Comparison of ENCODE assay signal across 8 mouse cellular contexts in genomic region chr10:70095031-70095470, GRCm38 (mm10). TPM values are rescaled to one million over a fixed set of nuclear protein-coding genes. Genes with fewer than 3 reads are reported as not detected.
A peak's percentile ranks its signal among the peaks of the same experiment; 100 is the strongest.
DNase-seq lines count a peak whose midpoint lies in the region; ATAC-seq and TF ChIP-seq lines count a peak whose summit lies in the region.

No protein-coding gene starts in this region.

- H3K27ac ChIP-seq in forebrain, embryonic 13.5 days, result no peak overlapping the region

- peak overlapping the region; percentile 86 for H3K4me2 ChIP-seq in forebrain, embryonic 13.5 days

- DNase-seq in G1E (ENCODE audit: low spot score), result peak; percentile 41
- DNase-seq in adrenal gland, postnatal 14 days, result peak; percentile 62
- peak; percentile 44 for DNase-seq in heart, postnatal 25 days (ENCODE audit: low spot score)
- peak; percentile 52 for DNase-seq in large intestine, adult 2 months (ENCODE audit: low read depth, low spot score)
- peak; percentile 66 to 71 for DNase-seq in spleen, postnatal 10 days (ENCODE audit: low spot score in 2 of 2)
- no peak for DNase-seq in cerebellum, adult 11 months

- intact Hi-C loops in heart, postnatal 25 days (cut with DNase I), result loop anchor here (5.0 kb wide), 3 partner anchors 42 to 77 kb away; no protein-coding TSS in a partner anchor

- H3K9ac ChIP-seq in forebrain, embryonic 13.5 days, result peak overlapping the region; percentile 49

- no peaks in the 10 kb centered on the region for H3K27me3 ChIP-seq in G1E (ENCODE audit: insufficient read depth, low read length)
- H3K27me3 ChIP-seq in forebrain, embryonic 13.5 days, result no peaks in the 10 kb centered on the region

- TF ChIP-seq CTCF in G1E (IDR thresholded peaks at IDR 0.05; ENCODE audit: low read depth, low read length), result no peak

- H3K4me1 ChIP-seq in G1E (ENCODE audit: insufficient read depth, low read depth, low read length), result peaks cover 42% of the 10 kb centered on the region
- peaks cover 38% of the 10 kb centered on the region for H3K4me1 ChIP-seq in forebrain, embryonic 13.5 days

- ATAC-seq in G1E (ENCODE audit: extremely low read depth, insufficient number of reproducible peaks, low FRiP score, poor library complexity, severe bottlenecking), result peak; percentile 54
- ATAC-seq in forebrain, embryonic 13.5 days, result no peak
- peak; percentile 43 for ATAC-seq in megakaryocyte-erythroid progenitor cell, adult 5-6 weeks (replicated peaks; ENCODE audit: low FRiP score, low TSS enrichment, poor library complexity, severe bottlenecking)

- peaks cover 16% of the 10 kb centered on the region for H3K36me3 ChIP-seq in G1E (replicated peaks)
- H3K36me3 ChIP-seq in forebrain, embryonic 13.5 days (ENCODE audit: poor library complexity, severe bottlenecking), result no peaks in the 10 kb centered on the region

- WGBS in forebrain, embryonic 13.5 days, result under 1% methylated on average over 14 of the region's 14 CpGs
- WGBS in large intestine, adult 2 months, result 1% methylated on average over 14 of the region's 14 CpGs

- H3K4me3 ChIP-seq in G1E (ENCODE audit: low read depth, low read length), result peak overlapping the region; percentile 68
- peak overlapping the region; percentile 50 for H3K4me3 ChIP-seq in forebrain, embryonic 13.5 days

- no peaks in the 10 kb centered on the region for H3K9me3 ChIP-seq in G1E (replicated peaks)
- no peaks in the 10 kb centered on the region for H3K9me3 ChIP-seq in forebrain, embryonic 13.5 days (replicated peaks)

RNA-seq across cellular contexts. Expression of gene Ccdc6, which starts 1.9 kb away (rescaled TPM):
- total RNA-seq in G1E (2014; fragmentation: Nextera tagmentation) (93.8 and 95.0 TPM in 2 replicates), G1E (2017) (18.9 and 22.2 TPM in 2 replicates)
- polyA plus RNA-seq in G1E (2012), result 21.1 and 23.4 TPM in 2 replicates
- 54.7 and 61.2 TPM in 2 replicates for total RNA-seq in adrenal gland, postnatal 14 days (2021)
- 15.9 and 17.1 TPM in 2 replicates for polyA plus RNA-seq in forebrain, embryonic 13.5 days (2015; fragmentation: Nextera tagmentation; extraction: Ambion mirVana)
- total RNA-seq in heart, postnatal 25 days (2021), result 10 to 100 TPM; 26.6 to 26.8 TPM
- polyA plus RNA-seq in large intestine, adult 2 months (2012; rRNA removed), result 22.8 and 30.2 TPM in 2 replicates
- total RNA-seq in megakaryocyte-erythroid progenitor cell, adult 5-6 weeks (2014; fragmentation: Nextera tagmentation), result 48.6 and 59.4 TPM in 2 replicates
- 22.7 and 29.6 TPM in 2 replicates for total RNA-seq in megakaryocyte-erythroid progenitor cell, adult 5-6 weeks (2017)
